Mouse (Mus musculus) myocyte (in vitro differentiated cells): ENCODE results near the gene Pif1.

ENCODE experiments used
- CEBPB ChIP-seq: IDR thresholded peaks from 2 replicates; pipeline ENCODE4 v1.6.1; 2011; ENCODE audit warnings: mild to moderate bottlenecking, moderate library complexity; ENCODE audit not compliant: poor library complexity, insufficient read depth, severe bottlenecking
- MAX ChIP-seq: IDR thresholded peaks from one replicate; pipeline ENCODE4 v1.6.1; 2011; ENCODE audit warnings: low read depth, mild to moderate bottlenecking, control low read depth
- POLR2A ChIP-seq: IDR thresholded peaks from one replicate; pipeline ENCODE4 v1.6.1; 2011; ENCODE audit warnings: low read depth, mild to moderate bottlenecking, control low read depth, moderate library complexity; ENCODE audit not compliant: insufficient read length

DNA sequence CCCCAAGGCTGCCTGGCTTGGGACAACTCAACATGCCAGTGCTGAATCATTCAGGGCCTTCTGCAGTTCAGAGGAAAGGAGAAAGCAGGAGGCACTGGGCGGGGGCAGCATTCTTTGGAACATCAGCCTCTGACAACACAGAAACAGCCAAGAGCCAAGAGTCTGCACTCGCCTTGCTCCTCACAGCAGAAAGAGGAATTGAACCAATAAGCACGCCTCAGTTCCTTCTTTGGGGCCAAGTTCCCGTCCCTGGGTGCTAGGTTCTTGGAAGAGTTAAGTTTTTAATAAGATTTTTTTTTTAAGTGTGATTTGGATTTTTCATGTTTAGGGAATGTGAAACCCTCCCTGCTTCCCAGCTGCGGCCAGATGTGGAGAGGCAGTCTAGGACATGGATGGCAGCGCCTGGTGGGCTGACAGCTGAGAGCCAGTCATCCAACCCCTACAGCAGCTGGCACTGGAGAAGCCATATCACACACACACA, 17.4 kb upstream of the Pif1 start:
- TF ChIP-seq MAX, result no peak
- no peak for TF ChIP-seq POLR2A
- no peak for TF ChIP-seq CEBPB
